Mouse (Mus musculus) liver, postnatal 0 days (tissue): ENCODE measurements around the gene Rgl2. TPM values are rescaled to one million over a fixed set of nuclear protein-coding genes. Genes with fewer than 3 reads are reported as not detected.

Source experiments
- ATAC-seq: fragments of 200-750 bp; cut with Nextera tagmentation; 2 replicates; pipeline ENCODE4 v1.8.0; 2017; ENCODE audit warnings: mild to moderate bottlenecking, moderate library complexity
- DNase-seq: peaks from one replicate; pipeline ENCODE4 v3.0.0-alpha.2; 2016
- H3K27ac ChIP-seq: fragments of 300-500 bp; sonication (generic); 2 replicates; pipeline ENCODE4 v1.5.1; 2014; ENCODE audit warnings: antibody characterized with exemption, moderate library complexity, mild to moderate bottlenecking, low read depth
- H3K27me3 ChIP-seq: fragments of 300-500 bp; sonication (generic); 2 replicates; pipeline ENCODE4 v1.6.1; 2014; ENCODE audit warnings: low read length, control low read depth, mixed read lengths; ENCODE audit not compliant: insufficient read depth
- H3K36me3 ChIP-seq: fragments of 300-500 bp; sonication (generic); replicated peaks from 2 replicates; pipeline ENCODE4 v1.6.1; 2014; ENCODE audit warnings: mild to moderate bottlenecking, control low read depth, low read length, moderate library complexity, mixed read lengths; ENCODE audit not compliant: insufficient read depth
- H3K4me1 ChIP-seq: fragments of 300-500 bp; sonication (generic); 2 replicates; pipeline ENCODE4 v1.6.1; 2014; ENCODE audit warnings: antibody characterized with exemption, mild to moderate bottlenecking, control low read depth; ENCODE audit not compliant: insufficient read depth
- H3K4me2 ChIP-seq: fragments of 300-500 bp; sonication (generic); 2 replicates; pipeline ENCODE4 v1.6.1; 2014; ENCODE audit warnings: low read depth, mild to moderate bottlenecking, low read length, moderate library complexity, mixed read lengths
- H3K4me3 ChIP-seq: fragments of 300-500 bp; sonication (generic); 2 replicates; pipeline ENCODE4 v1.5.1; 2014; ENCODE audit warnings: low read depth, low read length
- H3K9ac ChIP-seq: fragments of 300-500 bp; sonication (generic); replicated peaks from 2 replicates; pipeline ENCODE4 v1.6.1; 2014; ENCODE audit warnings: mild to moderate bottlenecking, moderate library complexity
- H3K9me3 ChIP-seq: fragments of 300-500 bp; sonication (generic); 2 replicates; pipeline ENCODE4 v1.6.1; 2016; ENCODE audit warnings: mild to moderate bottlenecking, control low read depth, low read length, mixed read lengths
- CTCF ChIP-seq: sonication (generic); IDR thresholded peaks from 2 replicates; pipeline ENCODE4 v1.5.1; 2016; ENCODE audit warnings: antibody characterized with exemption, low read depth
- EP300 ChIP-seq: IDR thresholded peaks from 2 replicates; pipeline ENCODE4 v1.6.1; 2016; ENCODE audit warnings: antibody characterized with exemption, low read depth, mild to moderate bottlenecking
- whole genome bisulfite sequencing: fragments of 180-500 bp; shearing (Covaris S2); extraction: QIAGEN DNeasy Blood & Tissue Kit; methylation state at CpG from one replicate; pipeline ENCODE4 v1.1.7; 2014; ENCODE audit not compliant: insufficient replicate concordance; 5-methylcytosine and 5-hydroxymethylcytosine counted together
- polyA plus RNA-seq: library from polyadenylated mRNA; unstranded; fragments of >200 nt; fragmentation: Nextera tagmentation; extraction: Ambion mirVana; gene quantifications from 2 replicates; pipeline ENCODE4 v1.2.1, GENCODE M21; 2015

Gene Rgl2
- polyA plus RNA-seq, 1 experiment from 2014 or later = 6.8 TPM

DNA sequence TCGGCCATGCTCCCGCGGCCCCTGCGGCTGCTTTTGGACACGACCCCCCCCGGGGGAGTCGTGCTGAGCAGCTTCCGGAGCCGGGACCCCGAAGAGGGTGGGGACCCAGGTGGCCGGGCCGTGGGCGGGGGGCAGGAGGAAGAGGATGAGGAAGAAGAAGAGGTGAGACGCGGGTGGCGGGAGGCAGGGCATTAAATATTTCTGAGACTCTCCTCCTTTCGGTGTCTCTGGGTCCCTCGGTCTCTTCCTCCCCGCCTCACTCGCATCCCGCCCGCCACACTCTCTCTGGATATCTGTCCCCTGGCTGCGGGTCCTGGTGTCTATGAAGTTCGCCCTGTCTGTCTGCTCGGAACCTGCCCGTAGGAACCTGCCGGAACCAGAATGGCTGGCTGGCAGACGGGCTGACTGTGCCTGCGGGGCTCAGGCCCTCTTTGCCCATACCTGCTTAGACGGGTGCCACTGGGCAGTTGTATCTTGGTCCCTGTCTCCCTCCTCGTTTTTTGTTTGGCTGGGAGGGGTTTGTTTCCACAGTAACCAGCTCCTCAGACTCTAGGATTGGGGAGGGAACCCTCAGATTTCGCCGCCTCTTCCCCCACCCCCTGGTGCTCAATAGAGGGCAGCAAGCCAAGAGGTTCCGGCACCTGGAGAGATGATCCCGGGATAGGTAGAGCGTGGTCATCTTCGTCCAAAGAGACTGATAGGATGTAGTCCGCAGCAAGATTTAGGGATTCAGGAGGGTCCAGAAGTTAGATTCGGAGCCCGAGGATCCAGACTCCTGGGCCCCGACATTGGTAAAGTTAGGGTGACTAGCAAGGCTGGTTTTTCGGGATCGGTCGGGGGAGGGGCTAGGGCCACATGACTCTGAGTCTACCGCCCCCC lies 1.2 kb downstream of the Rgl2 start:
- peaks cover 11% of the 10 kb centered on the region for H3K4me1 ChIP-seq
- H3K9ac ChIP-seq = peak overlapping the region; percentile 80
- DNase-seq (peak; percentile 79), ATAC-seq (peak; percentile 14)
- no peaks in the 10 kb centered on the region for H3K27me3 ChIP-seq
- H3K4me2 ChIP-seq = peak overlapping the region; percentile 100
- H3K27ac ChIP-seq = peak overlapping the region; percentile 95
- no peaks in the 10 kb centered on the region for H3K9me3 ChIP-seq
- peak overlapping the region; percentile 89 for H3K4me3 ChIP-seq
- TF ChIP-seq EP300 = no peak
- TF ChIP-seq CTCF = no peak
- under 1% methylated on average over 39 of the region's 45 CpGs for WGBS
- H3K36me3 ChIP-seq = peaks cover 37% of the 10 kb centered on the region

DNA sequence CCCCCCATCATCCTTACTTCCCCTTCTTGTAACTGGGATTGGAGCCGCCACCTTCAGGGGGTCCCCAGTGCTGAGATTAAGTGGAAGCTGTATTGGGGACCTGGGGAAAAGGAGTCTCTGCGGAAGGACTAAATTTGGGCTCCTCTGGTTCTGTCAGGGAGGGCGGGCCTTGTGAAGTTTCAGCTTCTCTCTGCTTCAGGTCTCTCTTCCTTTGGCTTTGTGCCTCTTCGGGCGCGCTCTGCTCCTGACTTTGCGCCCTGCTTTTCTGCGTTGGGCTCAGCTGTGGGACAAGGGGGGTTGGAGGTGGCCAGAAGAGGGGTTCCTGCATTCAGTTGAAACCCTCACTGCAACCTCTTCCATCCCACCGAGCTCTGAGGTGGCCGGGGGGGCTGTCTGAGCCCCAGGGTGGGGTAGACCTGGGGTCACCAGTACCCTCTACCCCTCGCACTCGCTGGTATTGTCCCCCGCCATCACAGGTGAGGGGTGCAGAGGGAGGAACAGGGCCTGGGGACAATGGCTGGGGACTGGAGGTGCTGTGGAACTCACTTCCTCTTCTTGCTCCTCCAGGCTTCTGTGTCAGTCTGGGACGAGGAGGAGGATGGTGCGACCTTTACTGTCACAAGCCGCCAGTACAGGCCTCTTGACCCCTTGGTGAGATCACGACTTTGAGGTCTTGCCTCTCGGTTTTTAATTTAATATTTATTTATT lies 2.0 kb downstream of the Rgl2 start:
- Histone ChIP-seq H3K4me3 (peak overlapping the region; percentile 89), H3K27ac (no peak overlapping the region; the same call in 1 of the 2 replicates), H3K9me3 (no peaks in the 10 kb centered on the region), H3K9ac (peak overlapping the region; percentile 80), H3K4me2 (peak overlapping the region; percentile 100), H3K27me3 (no peaks in the 10 kb centered on the region), H3K4me1 (peaks cover 11% of the 10 kb centered on the region), H3K36me3 (peaks cover 36% of the 10 kb centered on the region)
- TF ChIP-seq EP300 (no peak), CTCF (no peak)
- DNase-seq = no peak
- ATAC-seq = no peak
- 55% methylated on average over 18 of the region's 18 CpGs for WGBS

DNA sequence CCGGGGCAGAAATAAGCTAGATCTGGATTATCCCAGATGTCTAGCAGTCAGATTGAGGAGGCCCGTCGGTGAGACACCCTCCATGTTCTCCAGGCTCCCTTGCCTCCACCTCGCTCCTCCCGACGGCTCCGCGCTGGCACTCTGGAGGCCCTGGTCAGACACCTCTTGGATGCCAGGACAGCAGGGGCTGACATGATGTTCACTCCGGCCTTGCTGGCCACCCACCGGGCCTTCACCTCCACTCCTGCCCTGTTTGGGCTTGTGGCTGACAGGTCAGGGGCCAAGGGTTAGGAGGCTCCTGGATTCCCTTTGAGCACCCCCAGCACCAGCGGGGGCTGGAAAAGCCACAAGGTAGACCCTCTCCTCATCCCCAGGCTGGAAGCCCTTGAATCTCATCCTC lies 2.6 kb downstream of the Rgl2 start:
- Histone ChIP-seq H3K9ac (no peak overlapping the region), H3K4me1 (peaks cover 11% of the 10 kb centered on the region), H3K4me2 (no peak overlapping the region), H3K27me3 (no peaks in the 10 kb centered on the region), H3K9me3 (no peaks in the 10 kb centered on the region), H3K27ac (no peak overlapping the region), H3K4me3 (no peak overlapping the region), H3K36me3 (peaks cover 35% of the 10 kb centered on the region)
- ATAC-seq (no peak), DNase-seq (no peak)
- TF ChIP-seq EP300 = no peak
- TF ChIP-seq CTCF = no peak
- WGBS = 93% methylated on average over 11 of the region's 11 CpGs

DNA sequence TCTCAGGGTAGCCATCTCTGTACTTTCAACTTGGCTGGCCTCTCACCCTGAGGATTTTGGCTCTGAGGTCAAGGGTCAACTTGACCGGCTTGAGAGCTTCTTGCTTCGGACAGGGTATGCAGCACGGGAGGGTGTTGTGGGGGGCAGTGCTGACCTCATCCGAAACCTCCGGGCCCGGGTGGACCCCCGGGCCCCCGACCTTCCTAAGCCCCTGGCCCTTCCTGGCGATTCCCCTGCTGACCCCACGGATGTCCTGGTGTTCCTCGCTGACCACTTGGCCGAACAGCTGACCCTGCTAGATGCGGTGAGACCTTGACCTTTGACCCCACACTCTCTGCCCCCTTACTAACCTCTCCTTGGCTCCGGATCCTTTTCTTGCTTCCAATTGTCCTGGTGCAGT lies 3.1 kb downstream of the Rgl2 start:
- 80% methylated on average over 14 of the region's 14 CpGs for WGBS
- no peak overlapping the region for H3K4me2 ChIP-seq
- no peak for ATAC-seq
- no peaks in the 10 kb centered on the region for H3K27me3 ChIP-seq
- no peak for DNase-seq
- H3K27ac ChIP-seq = no peak overlapping the region
- TF ChIP-seq CTCF (no peak), EP300 (no peak)
- H3K4me3 ChIP-seq = no peak overlapping the region
- no peaks in the 10 kb centered on the region for H3K9me3 ChIP-seq
- peaks cover 11% of the 10 kb centered on the region for H3K4me1 ChIP-seq
- H3K9ac ChIP-seq = no peak overlapping the region
- H3K36me3 ChIP-seq = peaks cover 31% of the 10 kb centered on the region

DNA sequence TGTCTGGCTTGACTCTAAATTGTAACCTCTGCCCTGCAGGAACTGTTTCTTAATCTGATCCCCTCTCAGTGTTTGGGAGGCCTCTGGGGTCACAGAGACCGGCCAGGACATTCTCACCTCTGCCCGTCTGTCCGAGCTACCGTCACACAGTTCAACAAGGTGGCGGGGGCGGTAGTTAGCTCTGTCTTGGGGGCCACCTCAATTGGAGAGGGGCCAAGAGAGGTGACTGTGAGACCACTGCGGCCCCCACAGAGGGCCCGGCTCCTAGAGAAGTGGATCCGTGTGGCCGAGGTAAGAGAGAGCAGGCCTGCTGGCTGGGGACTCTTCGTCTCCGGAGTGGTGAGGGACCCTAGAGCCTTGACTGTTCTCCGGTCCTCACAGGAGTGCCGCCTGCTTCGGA lies 3.6 kb downstream of the Rgl2 start:
- no peak for DNase-seq
- Histone ChIP-seq H3K9me3 (no peaks in the 10 kb centered on the region), H3K27ac (no peak overlapping the region), H3K27me3 (no peaks in the 10 kb centered on the region), H3K4me2 (no peak overlapping the region), H3K4me3 (no peak overlapping the region), H3K36me3 (peaks cover 25% of the 10 kb centered on the region), H3K9ac (no peak overlapping the region), H3K4me1 (peaks cover 11% of the 10 kb centered on the region)
- WGBS = 83% methylated on average over 15 of the region's 15 CpGs
- no peak for TF ChIP-seq CTCF
- no peak for TF ChIP-seq EP300
- ATAC-seq = no peak

DNA sequence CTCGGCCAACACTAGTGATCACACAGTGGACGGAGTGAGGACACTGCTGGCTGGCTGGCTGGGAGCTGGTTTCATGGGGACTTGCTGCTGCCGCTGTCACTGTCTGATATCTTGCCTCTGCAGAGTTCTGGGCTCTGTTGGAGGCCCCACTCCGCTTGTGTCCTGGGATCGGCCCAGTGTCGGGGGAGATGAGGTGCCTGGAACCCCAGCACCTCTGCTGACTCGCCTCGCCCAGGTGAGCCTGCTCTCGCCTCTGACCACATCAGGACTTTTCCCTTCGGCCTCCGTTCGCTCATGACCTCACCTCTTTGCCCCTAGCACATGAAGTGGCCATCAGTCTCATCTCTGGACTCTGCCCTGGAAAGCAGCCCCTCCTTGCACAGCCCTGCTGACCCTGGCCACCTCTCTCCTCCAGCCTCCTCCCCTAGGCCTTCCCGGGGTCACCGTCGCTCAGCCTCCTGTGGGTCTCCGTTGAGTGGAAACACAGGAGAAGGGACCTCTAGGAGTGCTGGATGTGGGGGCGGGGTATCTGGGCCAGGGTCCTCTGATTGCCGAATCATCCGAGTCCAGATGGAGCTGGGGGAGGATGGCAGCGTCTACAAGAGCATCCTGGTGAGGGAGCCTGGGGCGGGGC lies 6.2 kb downstream of the Rgl2 start:
- DNase-seq (no peak), ATAC-seq (no peak)
- no peak for TF ChIP-seq EP300
- TF ChIP-seq CTCF = no peak
- H3K9ac ChIP-seq = no peak overlapping the region
- H3K27ac ChIP-seq = no peak overlapping the region
- H3K27me3 ChIP-seq = no peaks in the 10 kb centered on the region
- H3K36me3 ChIP-seq = peaks cover 24% of the 10 kb centered on the region
- no peaks in the 10 kb centered on the region for H3K9me3 ChIP-seq
- H3K4me2 ChIP-seq = no peak overlapping the region
- 79% methylated on average over 21 of the region's 21 CpGs for WGBS
- H3K4me3 ChIP-seq = no peak overlapping the region
- H3K4me1 ChIP-seq = peaks cover 19% of the 10 kb centered on the region
